Mouse (Mus musculus): Measurements from ENCODE around the gene Fbn1. TPM values are rescaled to one million over a fixed set of nuclear protein-coding genes. Genes with fewer than 3 reads are reported as not detected.

Gene Fbn1
- polyA plus RNA-seq (2014; fragmentation: Nextera tagmentation; extraction: Ambion mirVana) = 8.2 and 9.8 TPM in 2 replicates

DNA sequence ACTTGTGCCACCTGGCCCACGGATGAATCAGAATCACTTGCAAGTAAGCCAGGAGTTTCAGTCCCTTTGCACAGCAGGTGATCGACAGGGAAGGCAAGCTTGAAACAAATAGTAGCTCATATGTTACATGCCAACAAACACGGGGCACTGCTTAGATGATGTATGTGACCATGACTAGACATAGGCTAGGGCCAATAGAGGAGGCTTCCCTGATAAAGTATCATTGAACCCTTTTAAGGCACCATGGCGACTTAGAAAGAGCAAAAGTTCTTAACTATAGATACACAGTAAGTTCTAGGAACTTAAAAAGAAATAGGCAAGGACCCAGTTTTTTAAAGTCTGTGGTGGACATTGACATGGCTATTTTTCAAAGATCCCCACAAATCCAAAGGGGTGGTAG is at the start of gene Fbn1:
Fbn1 (minus strand) TSS at position 101 of the 400 bp plus-strand sequence.
- Histone ChIP-seq H3K36me3 (ENCODE audit: control insufficient read depth, insufficient read depth, low read length) (no peaks in the 10 kb centered on the region), H3K27me3 (ENCODE audit: control insufficient read depth, insufficient read depth, low read length) (0 out of 2 replicates have a peak, but pooled peaks cover 2% of the 10 kb centered on the region), H3K4me3 (ENCODE audit: low read depth, low read length) (peak within 1 kb of the TSS; percentile 61), H3K9me3 (ENCODE audit: control insufficient read depth, low read length) (no peaks in the 10 kb centered on the region), H3K4me2 (ENCODE audit: low read depth) (peak within 1 kb of the TSS; percentile 97), H3K9ac (ENCODE audit: low read length) (peak within 1 kb of the TSS; percentile 68), H3K27ac (ENCODE audit: low read depth, low read length) (no peak within 1 kb of the TSS), H3K4me1 (ENCODE audit: control insufficient read depth, insufficient read depth, low read length) (no peaks in the 10 kb centered on the region)
- ATAC-seq (ENCODE audit: insufficient read depth, low FRiP score, low TSS enrichment) (no peak), DNase-seq (ENCODE audit: low spot score) (no peak)
- WGBS = 85% methylated on average over 4 of the region's 4 CpGs

- no peak overlapping the region for H3K4me3 ChIP-seq (ENCODE audit: low read depth, low read length)
- H3K27ac ChIP-seq (ENCODE audit: low read depth, low read length) = no peak overlapping the region
- H3K27me3 ChIP-seq (ENCODE audit: control insufficient read depth, insufficient read depth, low read length) = no peaks in the 10 kb centered on the region
- H3K9ac ChIP-seq (ENCODE audit: low read length) = no peak overlapping the region
- H3K4me2 ChIP-seq (ENCODE audit: low read depth) = no peak overlapping the region
- H3K4me1 ChIP-seq (ENCODE audit: control insufficient read depth, insufficient read depth, low read length) = no peaks in the 10 kb centered on the region
- no peak for ATAC-seq (ENCODE audit: insufficient read depth, low FRiP score, low TSS enrichment)
- H3K9me3 ChIP-seq (ENCODE audit: control insufficient read depth, low read length) = no peaks in the 10 kb centered on the region
- WGBS = 83% methylated on average over 6 of the region's 6 CpGs
- no peaks in the 10 kb centered on the region for H3K36me3 ChIP-seq (ENCODE audit: control insufficient read depth, insufficient read depth, low read length)
- no peak for DNase-seq (ENCODE audit: low spot score)
Observed at GRCm38 (mm10) chr2:125555830-125556229, 48.0 kb upstream of the Fbn1 start.

GRCm38 (mm10) chr2:125548806-125549578 is 41.2 kb upstream of the Fbn1 start:
- ATAC-seq (ENCODE audit: insufficient read depth, low FRiP score, low TSS enrichment) = no peak
- no peak overlapping the region for H3K4me3 ChIP-seq (ENCODE audit: low read depth, low read length)
- no peak overlapping the region for H3K9ac ChIP-seq (ENCODE audit: low read length)
- no peaks in the 10 kb centered on the region for H3K27me3 ChIP-seq (ENCODE audit: control insufficient read depth, insufficient read depth, low read length)
- DNase-seq (ENCODE audit: low spot score) = no peak
- H3K9me3 ChIP-seq (ENCODE audit: control insufficient read depth, low read length) = no peaks in the 10 kb centered on the region
- H3K36me3 ChIP-seq (ENCODE audit: control insufficient read depth, insufficient read depth, low read length) = no peaks in the 10 kb centered on the region
- no peak overlapping the region for H3K4me2 ChIP-seq (ENCODE audit: low read depth)
- WGBS = 77% methylated on average over 1 of the region's 1 CpGs
- no peak overlapping the region for H3K27ac ChIP-seq (ENCODE audit: low read depth, low read length)
- no peaks in the 10 kb centered on the region for H3K4me1 ChIP-seq (ENCODE audit: control insufficient read depth, insufficient read depth, low read length)

DNA sequence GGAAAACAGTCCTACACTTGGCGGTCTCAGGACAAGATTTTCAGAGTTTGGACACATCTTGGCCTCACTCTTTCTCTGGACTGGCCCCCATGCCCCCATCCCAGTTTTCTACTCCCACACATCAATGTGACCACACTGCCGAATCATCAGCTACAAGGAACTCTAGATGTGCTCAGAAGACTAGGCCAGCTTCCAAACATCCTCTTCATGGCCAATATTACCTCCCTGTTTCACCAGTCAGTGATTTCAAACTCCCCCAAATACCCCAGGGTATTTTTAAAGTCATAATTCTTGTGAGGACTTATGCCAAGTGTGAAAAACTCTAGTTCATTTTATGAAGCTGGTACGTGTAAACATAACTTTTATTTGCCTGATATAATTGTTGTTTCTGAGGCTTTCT is 37.2 kb upstream of the Fbn1 start:
- Histone ChIP-seq H3K9ac (ENCODE audit: low read length) (no peak overlapping the region), H3K36me3 (ENCODE audit: control insufficient read depth, insufficient read depth, low read length) (no peaks in the 10 kb centered on the region), H3K4me1 (ENCODE audit: control insufficient read depth, insufficient read depth, low read length) (no peaks in the 10 kb centered on the region), H3K27me3 (ENCODE audit: control insufficient read depth, insufficient read depth, low read length) (no peaks in the 10 kb centered on the region), H3K4me2 (ENCODE audit: low read depth) (no peak overlapping the region), H3K4me3 (ENCODE audit: low read depth, low read length) (no peak overlapping the region), H3K9me3 (ENCODE audit: control insufficient read depth, low read length) (no peaks in the 10 kb centered on the region), H3K27ac (ENCODE audit: low read depth, low read length) (no peak overlapping the region)
- no peak for DNase-seq (ENCODE audit: low spot score)
- ATAC-seq (ENCODE audit: insufficient read depth, low FRiP score, low TSS enrichment) = no peak
- 85% methylated on average over 3 of the region's 3 CpGs for WGBS

GRCm38 (mm10) chr2:125543646-125544045 is 35.9 kb upstream of the Fbn1 start:
- WGBS = 66% methylated on average over 1 of the region's 1 CpGs

DNA sequence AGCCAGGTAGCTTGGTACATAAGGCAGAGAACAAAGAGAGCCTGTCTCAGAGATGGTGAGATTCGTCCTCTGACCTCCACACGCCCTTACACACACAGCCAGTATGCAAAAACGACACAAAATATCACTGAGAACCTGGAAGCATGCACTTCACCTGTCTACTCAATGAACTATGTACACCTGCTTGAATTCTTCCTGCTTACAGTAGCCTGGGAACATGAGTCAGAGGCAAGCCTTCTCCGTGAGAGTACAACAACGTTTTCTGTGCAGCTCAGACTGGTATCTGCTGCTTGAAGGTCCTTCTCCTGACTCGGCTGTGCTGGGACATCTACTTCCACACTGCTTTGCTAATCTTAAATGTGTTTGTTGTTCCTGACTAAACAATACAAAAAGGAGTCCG is 33.7 kb upstream of the Fbn1 start:
- H3K9ac ChIP-seq (ENCODE audit: low read length) = no peak overlapping the region
- no peak for ATAC-seq (ENCODE audit: insufficient read depth, low FRiP score, low TSS enrichment)
- H3K36me3 ChIP-seq (ENCODE audit: control insufficient read depth, insufficient read depth, low read length) = no peaks in the 10 kb centered on the region
- 79% methylated on average over 7 of the region's 7 CpGs for WGBS
- no peaks in the 10 kb centered on the region for H3K4me1 ChIP-seq (ENCODE audit: control insufficient read depth, insufficient read depth, low read length)
- DNase-seq (ENCODE audit: low spot score) = no peak
- no peaks in the 10 kb centered on the region for H3K27me3 ChIP-seq (ENCODE audit: control insufficient read depth, insufficient read depth, low read length)
- no peak overlapping the region for H3K4me2 ChIP-seq (ENCODE audit: low read depth)
- no peaks in the 10 kb centered on the region for H3K9me3 ChIP-seq (ENCODE audit: control insufficient read depth, low read length)
- H3K27ac ChIP-seq (ENCODE audit: low read depth, low read length) = no peak overlapping the region
- H3K4me3 ChIP-seq (ENCODE audit: low read depth, low read length) = no peak overlapping the region

More at GRCm38 (mm10) chr2:125543646-125544045, 35.9 kb upstream of the Fbn1 start:
- no peak overlapping the region for H3K9ac ChIP-seq (ENCODE audit: low read length)
- no peak overlapping the region for H3K4me3 ChIP-seq (ENCODE audit: low read depth, low read length)
- ATAC-seq (ENCODE audit: insufficient read depth, low FRiP score, low TSS enrichment) (no peak), DNase-seq (ENCODE audit: low spot score) (no peak)
- no peak overlapping the region for H3K4me2 ChIP-seq (ENCODE audit: low read depth)
- H3K27me3 ChIP-seq (ENCODE audit: control insufficient read depth, insufficient read depth, low read length) = no peaks in the 10 kb centered on the region
- no peaks in the 10 kb centered on the region for H3K9me3 ChIP-seq (ENCODE audit: control insufficient read depth, low read length)
- no peaks in the 10 kb centered on the region for H3K36me3 ChIP-seq (ENCODE audit: control insufficient read depth, insufficient read depth, low read length)
- H3K4me1 ChIP-seq (ENCODE audit: control insufficient read depth, insufficient read depth, low read length) = no peaks in the 10 kb centered on the region
- H3K27ac ChIP-seq (ENCODE audit: low read depth, low read length) = no peak overlapping the region

DNA sequence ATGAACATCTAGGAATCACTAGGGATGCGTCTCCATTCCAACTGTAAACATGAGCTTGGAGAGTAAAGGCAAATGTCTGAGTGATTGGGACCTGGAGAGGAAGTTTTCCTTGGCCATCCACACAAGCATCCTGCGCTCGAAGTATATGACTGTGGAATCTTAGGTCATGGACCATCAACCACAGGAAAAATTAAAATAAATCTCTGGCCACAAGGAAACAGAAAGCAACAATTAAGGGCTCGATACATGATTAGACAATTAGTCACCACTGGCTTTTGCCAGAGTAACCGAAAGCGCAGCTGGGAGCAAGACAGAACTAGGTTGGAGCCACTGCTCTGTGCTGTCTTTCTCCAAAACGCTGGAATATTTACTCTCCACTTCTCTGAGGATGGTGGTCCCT is 32.8 kb upstream of the Fbn1 start:
- no peaks in the 10 kb centered on the region for H3K36me3 ChIP-seq (ENCODE audit: control insufficient read depth, insufficient read depth, low read length)
- WGBS = 89% methylated on average over 7 of the region's 7 CpGs
- H3K4me2 ChIP-seq (ENCODE audit: low read depth) = no peak overlapping the region
- DNase-seq (ENCODE audit: low spot score) (no peak), ATAC-seq (ENCODE audit: insufficient read depth, low FRiP score, low TSS enrichment) (no peak)
- H3K9ac ChIP-seq (ENCODE audit: low read length) = no peak overlapping the region
- no peaks in the 10 kb centered on the region for H3K9me3 ChIP-seq (ENCODE audit: control insufficient read depth, low read length)
- no peak overlapping the region for H3K27ac ChIP-seq (ENCODE audit: low read depth, low read length)
- no peaks in the 10 kb centered on the region for H3K27me3 ChIP-seq (ENCODE audit: control insufficient read depth, insufficient read depth, low read length)
- H3K4me1 ChIP-seq (ENCODE audit: control insufficient read depth, insufficient read depth, low read length) = no peaks in the 10 kb centered on the region
- no peak overlapping the region for H3K4me3 ChIP-seq (ENCODE audit: low read depth, low read length)

- Histone ChIP-seq H3K4me3 (ENCODE audit: low read depth, low read length) (no peak overlapping the region), H3K27ac (ENCODE audit: low read depth, low read length) (no peak overlapping the region), H3K4me2 (ENCODE audit: low read depth) (no peak overlapping the region), H3K9me3 (ENCODE audit: control insufficient read depth, low read length) (no peaks in the 10 kb centered on the region), H3K36me3 (ENCODE audit: control insufficient read depth, insufficient read depth, low read length) (no peaks in the 10 kb centered on the region), H3K4me1 (ENCODE audit: control insufficient read depth, insufficient read depth, low read length) (no peaks in the 10 kb centered on the region), H3K27me3 (ENCODE audit: control insufficient read depth, insufficient read depth, low read length) (no peaks in the 10 kb centered on the region), H3K9ac (ENCODE audit: low read length) (no peak overlapping the region)
- WGBS = 85% methylated on average over 3 of the region's 3 CpGs
- ATAC-seq (ENCODE audit: insufficient read depth, low FRiP score, low TSS enrichment) (no peak), DNase-seq (ENCODE audit: low spot score) (no peak)
Observed at GRCm38 (mm10) chr2:125539640-125540039, 31.8 kb upstream of the Fbn1 start.

GRCm38 (mm10) chr2:125530665-125531064 is 22.9 kb upstream of the Fbn1 start:
- 81% methylated on average over 6 of the region's 6 CpGs for WGBS
- Histone ChIP-seq H3K9me3 (ENCODE audit: control insufficient read depth, low read length) (no peaks in the 10 kb centered on the region), H3K36me3 (ENCODE audit: control insufficient read depth, insufficient read depth, low read length) (no peaks in the 10 kb centered on the region), H3K4me3 (ENCODE audit: low read depth, low read length) (no peak overlapping the region), H3K4me2 (ENCODE audit: low read depth) (no peak overlapping the region), H3K9ac (ENCODE audit: low read length) (no peak overlapping the region), H3K27me3 (ENCODE audit: control insufficient read depth, insufficient read depth, low read length) (no peaks in the 10 kb centered on the region), H3K27ac (ENCODE audit: low read depth, low read length) (no peak overlapping the region), H3K4me1 (ENCODE audit: control insufficient read depth, insufficient read depth, low read length) (no peaks in the 10 kb centered on the region)
- DNase-seq (ENCODE audit: low spot score) (no peak), ATAC-seq (ENCODE audit: insufficient read depth, low FRiP score, low TSS enrichment) (no peak)
